Mouse (Mus musculus): Measurements from ENCODE around the gene Ppp1r18. TPM values are rescaled to one million over a fixed set of nuclear protein-coding genes. Genes with fewer than 3 reads are reported as not detected.

Gene Ppp1r18
- total RNA-seq (2014; rRNA removed) = 2.0 and 3.8 TPM in 2 replicates
- polyA plus RNA-seq (2012; rRNA removed) = 4.7 and 5.5 TPM in 2 replicates

GRCm38 (mm10) chr17:35865481-35866280 is at the start of gene Ppp1r18:
Gene Ppp1r18, plus strand, starts transcription at chr17:35865593.
- Histone ChIP-seq H3K79me2 (ENCODE audit: control insufficient read depth, insufficient read depth, low read length) (no peaks in the 10 kb centered on the region), H3K27ac (replicated peaks; ENCODE audit: insufficient read depth, low read depth, low read length) (peak within 1 kb of the TSS; percentile 65), H3K36me3 (ENCODE audit: control insufficient read depth, insufficient read depth, low read length) (no peaks in the 10 kb centered on the region), H3K9ac (ENCODE audit: low read depth, low read length) (peak within 1 kb of the TSS; percentile 78), H3K4me1 (ENCODE audit: control insufficient read depth, insufficient read depth, low read length) (peaks cover 6% of the 10 kb centered on the region), H3K27me3 (ENCODE audit: control insufficient read depth, insufficient read depth, low read length) (peaks cover 6% of the 10 kb centered on the region; the same call in 1 of the 2 replicates), H3K4me3 (ENCODE audit: insufficient read depth, low read depth, low read length) (peak within 1 kb of the TSS; percentile 77)
- 3% methylated on average over 48 of the region's 48 CpGs for WGBS
- DNase-seq (ENCODE audit: extremely low read depth, low read depth, low spot score) = no peak
- no peak for TF ChIP-seq CTCF (IDR thresholded peaks at IDR 0.05; ENCODE audit: low read depth, low read length)
- no peak for TF ChIP-seq POLR2A (IDR thresholded peaks at IDR 0.05; ENCODE audit: extremely low read depth, insufficient read depth, low read length)

DNA sequence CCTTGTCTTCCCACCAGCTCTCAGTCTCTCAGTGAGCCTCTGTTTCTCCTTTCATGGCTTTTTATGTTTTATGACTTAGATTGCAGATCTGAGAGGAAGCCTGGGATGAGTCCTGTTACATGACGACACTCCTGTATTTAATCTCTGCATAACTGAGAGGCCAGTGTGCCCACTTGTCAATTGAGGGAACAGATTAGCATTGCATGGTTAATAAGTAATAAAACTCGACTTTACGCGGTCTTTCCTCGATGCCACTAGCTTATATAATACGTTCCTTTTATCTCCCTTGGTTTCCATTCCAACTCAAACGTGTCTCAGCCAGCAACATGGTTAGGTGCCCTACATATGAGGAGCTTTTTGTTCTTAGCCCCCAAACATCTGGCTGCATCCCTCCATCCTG is 49.6 kb upstream of the Ppp1r18 start:
- peak; percentile 59 for DNase-seq (ENCODE audit: extremely low read depth, low read depth, low spot score)
- WGBS = 26% methylated on average over 7 of the region's 7 CpGs
- H3K27ac ChIP-seq (replicated peaks; ENCODE audit: insufficient read depth, low read depth, low read length) = peak overlapping the region; percentile 64

DNA sequence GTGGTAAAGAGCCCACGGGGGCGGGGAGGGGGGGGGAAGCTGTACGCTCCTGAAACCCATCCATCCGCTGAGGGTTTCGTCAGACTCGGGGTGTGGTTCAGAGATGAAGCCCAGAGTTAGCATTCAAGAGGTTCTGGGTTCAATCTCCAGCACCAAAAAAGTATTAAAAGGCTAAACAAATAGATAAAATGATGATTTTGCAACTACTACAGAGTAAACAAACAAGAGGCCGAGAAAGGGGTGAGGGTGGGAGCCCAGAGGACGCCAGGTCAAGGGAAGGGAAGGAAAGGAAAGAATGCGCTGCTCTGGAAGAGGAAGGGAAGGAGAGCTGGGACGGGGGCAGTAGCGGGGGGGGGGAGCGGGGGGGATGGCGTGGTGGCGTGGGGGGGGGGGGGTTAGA is 48.7 kb upstream of the Ppp1r18 start:
- Histone ChIP-seq H3K27ac (replicated peaks; ENCODE audit: insufficient read depth, low read depth, low read length) (no peak overlapping the region), H3K36me3 (ENCODE audit: control insufficient read depth, insufficient read depth, low read length) (no peaks in the 10 kb centered on the region), H3K4me3 (ENCODE audit: insufficient read depth, low read depth, low read length) (no peak overlapping the region), H3K27me3 (ENCODE audit: control insufficient read depth, insufficient read depth, low read length) (no peaks in the 10 kb centered on the region), H3K9ac (ENCODE audit: low read depth, low read length) (no peak overlapping the region), H3K79me2 (ENCODE audit: control insufficient read depth, insufficient read depth, low read length) (no peaks in the 10 kb centered on the region), H3K4me1 (ENCODE audit: control insufficient read depth, insufficient read depth, low read length) (peaks cover 28% of the 10 kb centered on the region)
- 34% methylated on average over 9 of the region's 14 CpGs for WGBS
- peak; percentile 72 for DNase-seq (ENCODE audit: extremely low read depth, low read depth, low spot score)
- TF ChIP-seq POLR2A (IDR thresholded peaks at IDR 0.05; ENCODE audit: extremely low read depth, insufficient read depth, low read length) = no peak
- no peak for TF ChIP-seq CTCF (IDR thresholded peaks at IDR 0.05; ENCODE audit: low read depth, low read length)

More for the DNA sequence above, 49.6 kb upstream of the Ppp1r18 start:
- no peaks in the 10 kb centered on the region for H3K27me3 ChIP-seq (ENCODE audit: control insufficient read depth, insufficient read depth, low read length)
- H3K4me3 ChIP-seq (ENCODE audit: insufficient read depth, low read depth, low read length) = no peak overlapping the region
- H3K79me2 ChIP-seq (ENCODE audit: control insufficient read depth, insufficient read depth, low read length) = no peaks in the 10 kb centered on the region
- H3K36me3 ChIP-seq (ENCODE audit: control insufficient read depth, insufficient read depth, low read length) = no peaks in the 10 kb centered on the region
- TF ChIP-seq CTCF (IDR thresholded peaks at IDR 0.05; ENCODE audit: low read depth, low read length) = no peak
- no peak for TF ChIP-seq POLR2A (IDR thresholded peaks at IDR 0.05; ENCODE audit: extremely low read depth, insufficient read depth, low read length)
- no peak overlapping the region for H3K9ac ChIP-seq (ENCODE audit: low read depth, low read length)
- H3K4me1 ChIP-seq (ENCODE audit: control insufficient read depth, insufficient read depth, low read length) = peaks cover 27% of the 10 kb centered on the region

DNA sequence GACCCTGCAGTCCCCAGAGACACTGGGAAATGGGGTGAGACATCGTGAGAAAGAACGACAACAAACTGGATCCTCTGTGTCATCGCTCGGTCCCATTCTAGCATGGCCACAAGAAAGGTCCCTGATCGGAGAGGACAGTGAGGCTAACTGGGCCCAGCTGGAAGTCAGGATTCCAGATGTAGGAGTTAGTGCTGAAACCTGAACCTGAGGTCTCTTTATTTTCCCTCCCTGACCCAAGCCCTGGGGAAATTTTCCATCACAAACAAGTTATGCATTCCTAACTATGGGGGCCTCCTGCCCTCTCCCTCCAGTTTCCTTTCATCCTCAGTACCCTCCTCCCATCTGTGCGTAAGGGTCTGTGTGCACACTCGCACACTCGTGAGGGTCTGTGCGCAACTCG is 48.2 kb upstream of the Ppp1r18 start:
- H3K79me2 ChIP-seq (ENCODE audit: control insufficient read depth, insufficient read depth, low read length) = no peaks in the 10 kb centered on the region
- 86% methylated on average over 10 of the region's 10 CpGs for WGBS

DNA sequence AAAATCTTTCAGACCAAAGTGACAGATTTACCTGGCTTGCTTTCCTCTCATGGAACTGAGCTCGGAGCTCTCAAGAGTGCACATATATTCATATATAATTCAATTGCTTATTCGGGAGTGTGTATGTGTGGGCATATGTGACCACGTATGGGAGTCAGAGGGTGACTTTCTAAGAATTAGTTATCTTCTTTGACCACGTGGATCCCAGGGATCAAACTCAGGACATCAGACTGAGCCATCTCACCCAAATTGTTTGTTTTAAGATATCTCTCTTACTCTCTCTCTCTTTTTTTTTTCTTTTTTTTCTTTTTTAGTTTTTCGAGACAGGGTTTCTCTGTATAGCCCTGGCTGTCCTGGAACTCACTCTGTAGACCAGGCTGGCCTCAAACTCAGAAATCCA is 45.3 kb upstream of the Ppp1r18 start:
- H3K27me3 ChIP-seq (ENCODE audit: control insufficient read depth, insufficient read depth, low read length) = no peaks in the 10 kb centered on the region
- no peak overlapping the region for H3K9ac ChIP-seq (ENCODE audit: low read depth, low read length)
- TF ChIP-seq CTCF (IDR thresholded peaks at IDR 0.05; ENCODE audit: low read depth, low read length) (no peak), POLR2A (IDR thresholded peaks at IDR 0.05; ENCODE audit: extremely low read depth, insufficient read depth, low read length) (no peak)
- no peaks in the 10 kb centered on the region for H3K79me2 ChIP-seq (ENCODE audit: control insufficient read depth, insufficient read depth, low read length)
- no peak overlapping the region for H3K4me3 ChIP-seq (ENCODE audit: insufficient read depth, low read depth, low read length)
- no peak overlapping the region for H3K27ac ChIP-seq (replicated peaks; ENCODE audit: insufficient read depth, low read depth, low read length)
- WGBS = 86% methylated on average over 5 of the region's 5 CpGs
- no peak for DNase-seq (ENCODE audit: extremely low read depth, low read depth, low spot score)
- H3K4me1 ChIP-seq (ENCODE audit: control insufficient read depth, insufficient read depth, low read length) = peaks cover 18% of the 10 kb centered on the region
- H3K36me3 ChIP-seq (ENCODE audit: control insufficient read depth, insufficient read depth, low read length) = no peaks in the 10 kb centered on the region

More for the DNA sequence above, 48.2 kb upstream of the Ppp1r18 start:
- no peaks in the 10 kb centered on the region for H3K36me3 ChIP-seq (ENCODE audit: control insufficient read depth, insufficient read depth, low read length)
- peaks cover 28% of the 10 kb centered on the region for H3K4me1 ChIP-seq (ENCODE audit: control insufficient read depth, insufficient read depth, low read length)
- no peaks in the 10 kb centered on the region for H3K27me3 ChIP-seq (ENCODE audit: control insufficient read depth, insufficient read depth, low read length)
- H3K4me3 ChIP-seq (ENCODE audit: insufficient read depth, low read depth, low read length) = no peak overlapping the region
- no peak overlapping the region for H3K27ac ChIP-seq (replicated peaks; ENCODE audit: insufficient read depth, low read depth, low read length)
- no peak for DNase-seq (ENCODE audit: extremely low read depth, low read depth, low spot score)
- TF ChIP-seq POLR2A (IDR thresholded peaks at IDR 0.05; ENCODE audit: extremely low read depth, insufficient read depth, low read length) = no peak
- TF ChIP-seq CTCF (IDR thresholded peaks at IDR 0.05; ENCODE audit: low read depth, low read length) = no peak
- no peak overlapping the region for H3K9ac ChIP-seq (ENCODE audit: low read depth, low read length)
